ENCODE assay signal across 7 mouse cellular contexts in genomic region chr7:123068715-123069273, GRCm38 (mm10). TPM values are rescaled to one million over a fixed set of nuclear protein-coding genes. Genes with fewer than 3 reads are reported as not detected.
DNase-seq lines count a peak whose midpoint lies in the region; TF ChIP-seq lines count a peak whose summit lies in the region.

No protein-coding gene starts in this region.

- H3K4me3 ChIP-seq in lung, adult 2 months (replicated peaks; ENCODE audit: extremely low read depth, low read depth, low read length): no peak overlapping the region

- H3K4me1 ChIP-seq in lung, adult 2 months (ENCODE audit: control insufficient read depth, insufficient read depth, low read length): no peaks in the 10 kb centered on the region

- intact Hi-C loops in gastrocnemius, postnatal 14 days (cut with DNase I; ENCODE audit: low total_unique reads): no loop called here

- TF ChIP-seq POLR2A in lung, adult 2 months (IDR thresholded peaks at IDR 0.05; ENCODE audit: borderline replicate concordance, extremely low read depth, low read depth, low read length): no peak
- no peak for TF ChIP-seq POLR2A in brain, embryonic 14.5 days (IDR thresholded peaks at IDR 0.05; ENCODE audit: borderline replicate concordance, extremely low read depth, insufficient read depth, insufficient read length, poor library complexity, severe bottlenecking)

- 37% methylated on average over 9 of the region's 9 CpGs for WGBS in lung, adult 2 months

- peak; percentile 36 for DNase-seq in lung, postnatal 14 days
- DNase-seq in lung, adult 2 months: no peak
- DNase-seq in brain, embryonic 14.5 days (ENCODE audit: low read depth): peak; percentile 97
- DNase-seq in gastrocnemius, postnatal 14 days: peak; percentile 20
- DNase-seq in kidney, postnatal 36 days: peak; percentile 21 to 57
- DNase-seq in retina, postnatal 7 days (ENCODE audit: low read depth, low spot score): peak; percentile 23
- DNase-seq in thymus, postnatal 4 days: no peak

- TF ChIP-seq CTCF in lung, adult 2 months (IDR thresholded peaks at IDR 0.05; ENCODE audit: insufficient read depth, low read length): no peak
- no peak for TF ChIP-seq CTCF in brain, embryonic 14.5 days (IDR thresholded peaks at IDR 0.05; ENCODE audit: borderline replicate concordance, extremely low read depth, insufficient read depth, insufficient read length)

RNA-seq across cellular contexts. Expression of gene Tnrc6a, which starts 54.9 kb away (rescaled TPM):
- 30.5 and 33.2 TPM in 2 replicates for polyA plus RNA-seq in lung, adult 2 months (2012; rRNA removed)
- 78.8 and 88.9 TPM in 2 replicates for polyA plus RNA-seq in brain, embryonic 14.5 days (2012; rRNA removed)
- total RNA-seq in gastrocnemius, postnatal 14 days (2021): 10 to 100 TPM; 20.1 to 20.7 TPM

Comparison
In these comparisons a context has a peak if more than half of its experiments do, and no peak if none do; other contexts are left out.
1. DNase-seq: peak in lung, postnatal 14 days (single experiment), brain, embryonic 14.5 days (single experiment), gastrocnemius, postnatal 14 days (single experiment), kidney, postnatal 36 days (2 of 2) and retina, postnatal 7 days (single experiment); none in lung, adult 2 months (single experiment) and thymus, postnatal 4 days (single experiment).